Mouse (Mus musculus) forebrain, embryonic 13.5 days (tissue): ENCODE results near the gene Nfe2l1. TPM values are rescaled to one million over a fixed set of nuclear protein-coding genes. Genes with fewer than 3 reads are reported as not detected.

Experiments used
- ATAC-seq: fragments of 200-750 bp; cut with Nextera tagmentation; 2 replicates; pipeline ENCODE4 v1.8.0; 2017
- H3K27ac ChIP-seq: fragments of 300-500 bp; sonication (generic); 2 replicates; pipeline ENCODE4 v1.5.1; 2015; ENCODE audit warnings: inconsistent platforms, mild to moderate bottlenecking, moderate library complexity
- H3K27me3 ChIP-seq: fragments of 300-500 bp; sonication (generic); 2 replicates; pipeline ENCODE4 v1.6.1; 2015; ENCODE audit warnings: mild to moderate bottlenecking, inconsistent platforms
- H3K36me3 ChIP-seq: fragments of 300-500 bp; sonication (generic); 2 replicates; pipeline ENCODE4 v1.6.1; 2015; ENCODE audit warnings: mild to moderate bottlenecking, inconsistent platforms; ENCODE audit not compliant: poor library complexity, severe bottlenecking
- H3K4me1 ChIP-seq: fragments of 300-500 bp; sonication (generic); 2 replicates; pipeline ENCODE4 v1.6.1; 2015; ENCODE audit warnings: inconsistent platforms
- H3K4me2 ChIP-seq: fragments of 300-500 bp; sonication (generic); 2 replicates; pipeline ENCODE4 v1.6.1; 2015; ENCODE audit warnings: inconsistent platforms, mild to moderate bottlenecking, moderate library complexity
- H3K4me3 ChIP-seq: fragments of 300-500 bp; sonication (generic); 2 replicates; pipeline ENCODE4 v1.5.1; 2015; ENCODE audit warnings: mild to moderate bottlenecking, inconsistent platforms
- H3K9ac ChIP-seq: fragments of 300-500 bp; sonication (generic); 2 replicates; pipeline ENCODE4 v1.6.1; 2015; ENCODE audit warnings: mild to moderate bottlenecking, inconsistent platforms
- H3K9me3 ChIP-seq: fragments of 300-500 bp; sonication (generic); replicated peaks from 2 replicates; pipeline ENCODE4 v1.6.1; 2016; ENCODE audit warnings: inconsistent platforms
- WGBS: fragments of 180-500 bp; shearing (Covaris S2); methylation state at CpG from one replicate; pipeline ENCODE4 v1.1.7; 2015; 5-methylcytosine and 5-hydroxymethylcytosine counted together
- polyA plus RNA-seq: library from polyadenylated mRNA; unstranded; fragments of >200 nt; fragmentation: Nextera tagmentation; extraction: Ambion mirVana; gene quantifications from 2 replicates; pipeline ENCODE4 v1.2.1, GENCODE M21; 2015

The Nfe2l1 gene
- 49.0 and 56.2 TPM in 2 replicates for polyA plus RNA-seq

DNA sequence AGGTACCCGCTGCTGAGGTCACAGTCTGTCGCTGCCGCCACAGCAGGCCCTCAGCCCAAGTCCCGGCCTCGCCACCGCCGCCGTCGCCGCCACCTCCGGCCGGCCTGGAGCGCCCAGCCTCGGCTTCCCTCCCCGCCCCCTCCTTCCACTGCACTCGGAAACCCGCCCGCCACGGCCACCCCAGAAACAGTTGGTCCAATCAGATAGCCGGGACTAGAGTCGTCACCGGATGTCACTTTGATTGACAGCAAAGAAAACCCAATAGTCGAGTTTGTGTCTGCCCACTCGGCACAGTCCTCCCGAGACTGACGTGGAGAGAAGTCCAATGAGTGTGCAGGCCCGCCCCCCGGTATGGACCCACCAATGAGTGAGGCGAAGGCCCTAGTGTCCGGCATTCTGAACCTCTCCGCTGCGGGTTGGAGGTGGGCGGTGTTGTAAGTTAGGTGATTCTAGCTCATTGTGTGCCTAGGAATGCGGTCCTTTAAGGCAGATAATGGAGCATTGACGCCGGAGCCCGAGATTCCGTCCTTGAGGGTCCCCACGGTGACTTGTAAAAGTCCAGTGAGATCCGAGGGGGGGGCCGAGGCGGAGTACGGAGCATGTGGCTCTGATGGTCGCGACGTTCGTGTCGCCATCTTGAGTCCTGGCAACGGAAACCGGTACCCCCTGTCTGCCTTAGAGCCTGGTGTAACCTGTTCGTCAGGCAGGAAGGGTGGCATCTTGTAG lies at the start of gene Nfe2l1:
Nfe2l1 (minus strand) TSS at position 156 of the 726 bp plus-strand sequence.
- Histone ChIP-seq H3K9me3 (no peaks in the 10 kb centered on the region), H3K9ac (peak within 1 kb of the TSS; percentile 92), H3K27me3 (peaks cover 3% of the 10 kb centered on the region; the same call in 1 of the 2 replicates), H3K4me3 (peak within 1 kb of the TSS; percentile 88), H3K36me3 (peaks cover 24% of the 10 kb centered on the region), H3K27ac (peak within 1 kb of the TSS; percentile 93), H3K4me2 (peak within 1 kb of the TSS; percentile 86), H3K4me1 (peaks cover 46% of the 10 kb centered on the region)
- peak; percentile 99 for ATAC-seq
- WGBS: under 1% methylated on average over 51 of the region's 51 CpGs

DNA sequence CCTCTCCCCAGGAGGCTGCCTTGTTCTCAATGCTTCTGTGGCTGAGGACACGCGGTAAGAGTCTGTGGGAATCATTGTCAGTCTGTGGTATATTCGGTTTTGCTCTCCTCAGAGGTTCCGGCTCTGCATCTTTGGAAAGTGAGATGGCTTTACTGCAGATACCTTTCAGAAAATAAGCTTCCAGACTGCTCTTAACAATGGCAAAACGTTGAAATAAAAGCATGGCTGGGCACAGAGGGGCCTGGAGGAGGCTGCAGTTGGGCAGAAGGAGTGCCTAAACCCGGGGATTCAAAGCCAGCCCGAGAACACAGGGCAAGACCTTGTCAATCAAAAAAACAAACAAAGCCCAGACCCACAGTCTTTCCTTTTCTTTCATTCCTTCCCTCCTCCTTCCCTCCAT lies 49.6 kb upstream of the Nfe2l1 start:
- H3K4me1 ChIP-seq: peaks cover 58% of the 10 kb centered on the region
- 6% methylated on average over 7 of the region's 7 CpGs for WGBS
- H3K4me3 ChIP-seq: no peak overlapping the region
- no peaks in the 10 kb centered on the region for H3K27me3 ChIP-seq
- ATAC-seq: no peak
- no peaks in the 10 kb centered on the region for H3K9me3 ChIP-seq
- no peaks in the 10 kb centered on the region for H3K36me3 ChIP-seq
- H3K27ac ChIP-seq: peak overlapping the region; percentile 100
- H3K4me2 ChIP-seq: no peak overlapping the region; the same call in 1 of the 2 replicates
- peak overlapping the region; percentile 13; the same call in 1 of the 2 replicates for H3K9ac ChIP-seq

DNA sequence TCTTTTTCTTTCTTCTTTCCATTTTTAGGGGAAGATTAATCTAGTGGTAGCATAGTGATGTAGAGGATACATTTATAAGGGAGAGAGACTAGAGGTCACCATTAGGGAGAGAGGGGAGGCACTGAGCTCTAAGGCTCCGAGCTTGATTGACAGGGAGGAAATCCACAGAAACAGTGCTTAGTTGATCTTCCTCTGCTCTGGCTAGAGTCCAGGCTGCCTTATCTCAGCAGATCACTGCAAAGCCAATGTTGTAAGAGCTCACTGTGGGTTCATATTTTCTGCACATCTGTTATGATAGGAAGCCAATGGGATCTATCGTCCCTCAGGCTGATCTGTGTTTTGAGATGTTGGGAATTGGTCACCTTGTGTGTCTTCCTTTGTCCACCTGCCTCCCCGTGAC lies 48.9 kb upstream of the Nfe2l1 start:
- H3K9me3 ChIP-seq: no peaks in the 10 kb centered on the region
- peaks cover 58% of the 10 kb centered on the region for H3K4me1 ChIP-seq
- no peak for ATAC-seq
- no peak overlapping the region for H3K9ac ChIP-seq
- 38% methylated on average over 3 of the region's 3 CpGs for WGBS
- no peak overlapping the region for H3K4me2 ChIP-seq
- peak overlapping the region; percentile 100 for H3K27ac ChIP-seq
- no peaks in the 10 kb centered on the region for H3K36me3 ChIP-seq
- H3K27me3 ChIP-seq: no peaks in the 10 kb centered on the region
- H3K4me3 ChIP-seq: no peak overlapping the region

DNA sequence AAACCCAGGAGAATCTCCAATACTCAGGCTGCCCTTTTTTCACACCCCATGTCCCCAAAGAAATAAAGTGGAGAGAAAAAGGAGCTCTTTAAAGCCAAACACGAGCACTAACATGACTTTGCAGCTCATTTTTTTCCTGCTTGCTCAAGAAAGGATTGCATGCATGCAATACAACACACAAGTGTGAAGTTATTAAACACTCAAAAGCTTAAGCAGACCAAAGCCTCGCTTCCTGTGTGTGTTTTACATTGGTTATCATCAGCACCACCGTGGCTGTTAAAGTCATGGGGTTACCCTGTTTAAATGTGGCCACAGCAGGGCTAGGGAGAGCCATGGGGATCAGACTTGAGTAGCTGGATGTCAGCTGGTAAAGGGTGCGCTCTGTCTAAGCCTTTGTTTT lies 47.3 kb upstream of the Nfe2l1 start:
- Histone ChIP-seq H3K9ac (peak overlapping the region; percentile 63), H3K4me1 (peaks cover 75% of the 10 kb centered on the region), H3K27ac (peak overlapping the region; percentile 100), H3K4me2 (peak overlapping the region; percentile 58), H3K9me3 (no peaks in the 10 kb centered on the region), H3K4me3 (no peak overlapping the region), H3K36me3 (no peaks in the 10 kb centered on the region), H3K27me3 (no peaks in the 10 kb centered on the region)
- WGBS: 36% methylated on average over 4 of the region's 4 CpGs
- no peak for ATAC-seq

DNA sequence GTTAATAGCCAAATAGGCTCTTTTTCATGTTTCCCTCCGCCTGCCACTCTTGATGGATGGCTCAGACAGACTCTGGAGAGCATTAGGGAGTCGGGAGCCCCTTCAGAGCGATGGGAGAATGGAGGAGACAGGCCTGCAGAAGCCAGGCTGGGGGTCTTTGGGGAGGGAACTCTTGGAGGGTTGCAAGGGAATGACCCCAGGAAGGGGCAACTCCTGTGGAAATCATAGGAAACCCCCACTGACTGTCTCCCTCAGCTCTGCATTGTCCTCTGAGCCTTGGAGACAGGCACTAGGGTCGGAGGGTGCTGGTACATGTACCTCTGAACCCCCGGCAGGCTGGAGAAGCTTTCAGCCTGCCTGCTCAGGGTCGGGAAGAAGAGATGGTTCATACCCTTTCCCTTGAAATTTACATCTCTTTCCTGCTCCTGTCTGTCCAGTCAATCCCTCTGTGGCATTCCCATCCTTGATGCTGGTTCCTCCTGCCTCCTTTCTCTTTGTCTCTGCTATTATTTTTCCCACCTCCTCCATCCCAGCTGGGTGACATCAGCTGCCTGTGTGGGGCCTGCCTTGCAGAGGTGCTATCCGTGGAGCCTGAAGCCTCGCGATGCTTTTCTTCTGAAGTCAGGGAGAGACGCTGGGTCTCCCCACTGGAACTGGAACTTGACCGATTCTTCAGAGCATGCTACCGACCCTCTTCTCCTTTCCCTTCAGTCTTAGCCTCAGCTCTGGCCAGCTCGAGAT lies 46.7 kb upstream of the Nfe2l1 start:
- H3K4me3 ChIP-seq: peak overlapping the region; percentile 16
- peak; percentile 82 for ATAC-seq
- no peaks in the 10 kb centered on the region for H3K36me3 ChIP-seq
- H3K27me3 ChIP-seq: no peaks in the 10 kb centered on the region
- H3K4me1 ChIP-seq: peaks cover 78% of the 10 kb centered on the region
- 2% methylated on average over 13 of the region's 13 CpGs for WGBS
- no peaks in the 10 kb centered on the region for H3K9me3 ChIP-seq
- peak overlapping the region; percentile 58 for H3K4me2 ChIP-seq
- peak overlapping the region; percentile 63 for H3K9ac ChIP-seq
- H3K27ac ChIP-seq: peak overlapping the region; percentile 100

DNA sequence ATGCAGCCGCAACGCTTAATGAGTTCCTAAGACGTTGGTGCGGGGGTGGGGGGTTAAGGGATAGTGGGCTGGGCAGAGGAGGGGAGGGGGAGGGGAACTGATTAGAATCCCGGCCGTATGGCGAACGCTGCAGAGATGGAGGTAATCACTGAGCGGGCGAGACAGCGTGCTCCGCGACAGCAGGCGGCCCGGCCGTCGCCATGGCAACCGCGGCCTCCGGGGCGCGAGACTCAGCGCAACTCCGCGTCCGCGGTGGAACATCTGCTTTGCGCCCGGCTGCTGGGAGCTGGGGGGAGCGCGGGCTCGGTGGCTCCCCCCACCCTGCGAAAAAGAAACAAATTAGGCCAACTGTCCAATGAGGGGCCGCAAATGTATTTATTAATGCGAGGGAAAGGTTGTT lies 46.0 kb upstream of the Nfe2l1 start:
- Histone ChIP-seq H3K4me2 (peak overlapping the region; percentile 58), H3K27ac (peak overlapping the region; percentile 100), H3K9me3 (no peaks in the 10 kb centered on the region), H3K4me3 (peak overlapping the region; percentile 23), H3K9ac (peak overlapping the region; percentile 54; the same call in 1 of the 2 replicates), H3K27me3 (no peaks in the 10 kb centered on the region), H3K36me3 (no peaks in the 10 kb centered on the region), H3K4me1 (peaks cover 80% of the 10 kb centered on the region)
- peak; percentile 89 for ATAC-seq
- under 1% methylated on average over 35 of the region's 35 CpGs for WGBS

DNA sequence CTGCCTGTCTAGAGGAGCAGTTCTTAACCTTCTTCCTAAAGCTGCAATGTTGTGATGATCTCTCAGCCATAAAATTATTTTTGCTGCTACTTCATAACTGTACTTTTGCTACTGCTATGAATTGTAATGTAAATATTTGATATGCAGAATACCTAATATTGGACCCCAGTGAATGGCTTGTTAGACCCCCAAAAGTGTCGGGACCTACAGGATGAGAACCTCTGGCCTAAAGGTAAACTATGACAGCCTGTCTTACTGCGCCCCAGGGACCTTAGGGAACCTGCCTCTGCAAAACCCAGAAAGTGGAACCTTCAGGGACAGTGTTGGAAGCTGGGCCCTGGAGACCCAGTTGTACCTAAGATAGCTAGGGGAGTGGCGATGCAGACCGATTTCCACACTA lies 45.5 kb upstream of the Nfe2l1 start:
- peak overlapping the region; percentile 58 for H3K4me2 ChIP-seq
- H3K4me3 ChIP-seq: peak overlapping the region; percentile 23
- H3K36me3 ChIP-seq: no peaks in the 10 kb centered on the region
- no peaks in the 10 kb centered on the region for H3K27me3 ChIP-seq
- H3K4me1 ChIP-seq: peaks cover 79% of the 10 kb centered on the region
- WGBS: 6% methylated on average over 4 of the region's 4 CpGs
- peak overlapping the region; percentile 63 for H3K9ac ChIP-seq
- H3K9me3 ChIP-seq: no peaks in the 10 kb centered on the region
- ATAC-seq: no peak
- peak overlapping the region; percentile 100 for H3K27ac ChIP-seq

DNA sequence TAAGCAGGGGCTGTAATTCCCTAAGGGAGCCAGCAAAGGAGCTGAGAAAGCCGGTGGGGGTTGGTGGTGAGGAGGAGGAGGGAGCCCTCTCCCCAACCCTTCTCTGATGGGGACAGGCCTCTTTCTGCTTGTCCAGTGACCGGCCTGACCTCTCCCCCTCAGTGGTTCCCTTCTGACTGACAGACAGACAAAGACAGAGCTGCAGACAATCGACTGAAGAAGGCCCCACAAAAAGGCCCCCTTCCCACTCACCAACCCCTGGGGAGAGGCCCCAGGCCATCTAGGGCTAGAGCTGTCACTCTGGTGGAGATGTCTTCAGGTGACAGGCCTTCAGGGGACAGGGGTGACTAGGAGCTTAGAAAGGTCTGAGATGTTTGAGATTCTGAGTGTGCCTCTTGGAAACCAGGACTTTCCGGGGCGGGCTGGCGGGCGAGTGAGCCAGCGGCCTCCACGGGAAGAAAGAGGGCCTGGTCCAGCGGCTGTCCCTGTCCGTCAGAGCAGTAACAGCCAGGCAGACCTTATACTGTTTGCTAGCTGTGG lies 43.9 kb upstream of the Nfe2l1 start:
- Histone ChIP-seq H3K27me3 (no peaks in the 10 kb centered on the region), H3K27ac (peak overlapping the region; percentile 100), H3K9me3 (no peaks in the 10 kb centered on the region), H3K36me3 (no peaks in the 10 kb centered on the region), H3K9ac (peak overlapping the region; percentile 63), H3K4me2 (peak overlapping the region; percentile 44), H3K4me1 (peaks cover 67% of the 10 kb centered on the region), H3K4me3 (no peak overlapping the region)
- ATAC-seq: no peak
- WGBS: 4% methylated on average over 11 of the region's 11 CpGs

DNA sequence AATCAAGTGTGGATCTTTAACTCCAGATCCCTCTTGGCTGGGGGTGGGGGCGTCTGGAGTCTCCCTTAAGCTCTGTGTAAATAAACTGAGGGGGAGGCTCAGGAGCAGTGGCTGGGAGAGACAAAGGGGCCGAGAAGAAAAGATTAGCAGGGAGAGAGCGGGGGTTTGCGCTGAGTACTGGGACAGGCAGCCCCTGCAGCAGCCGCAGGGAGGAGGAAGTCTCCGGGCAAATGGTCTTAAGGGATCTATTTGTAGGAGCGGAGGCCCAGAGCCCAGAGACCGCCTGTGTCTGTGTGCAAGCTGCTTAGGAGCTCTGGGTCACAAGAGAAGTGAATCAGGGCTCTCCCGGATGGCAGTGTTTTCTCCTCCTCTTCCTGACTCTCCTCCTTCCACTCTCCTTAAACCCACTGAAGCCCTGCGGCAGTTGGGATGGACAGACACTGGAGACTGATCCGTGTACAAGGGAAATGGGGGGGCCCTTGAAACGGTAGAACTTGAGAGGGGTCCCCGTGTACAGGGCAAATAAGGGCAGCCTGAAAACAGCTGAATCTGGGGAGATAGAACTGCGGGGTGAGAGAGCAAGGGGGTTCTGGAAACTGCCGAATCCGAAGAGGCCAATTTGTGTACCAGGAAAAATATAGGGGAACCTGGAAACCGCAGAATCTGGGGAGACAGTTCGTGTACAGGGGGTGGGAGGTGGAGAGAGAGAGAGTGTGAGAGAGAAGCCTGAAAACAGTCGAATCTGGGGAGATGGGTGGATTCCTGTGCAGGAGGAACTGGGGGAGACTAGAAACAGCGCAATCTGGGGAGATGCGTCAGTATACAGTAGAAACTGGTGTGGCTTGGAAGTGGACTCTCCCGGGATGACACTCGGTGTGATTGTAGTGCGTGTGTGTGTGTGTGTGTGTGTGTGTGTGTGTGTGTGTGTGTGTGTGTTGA lies 42.9 kb upstream of the Nfe2l1 start:
- H3K4me3 ChIP-seq: no peak overlapping the region; the same call in 1 of the 2 replicates
- H3K4me1 ChIP-seq: peaks cover 57% of the 10 kb centered on the region
- peak overlapping the region; percentile 100 for H3K27ac ChIP-seq
- under 1% methylated on average over 24 of the region's 24 CpGs for WGBS
- H3K27me3 ChIP-seq: no peaks in the 10 kb centered on the region
- peak overlapping the region; percentile 63 for H3K9ac ChIP-seq
- peak overlapping the region; percentile 44 for H3K4me2 ChIP-seq
- H3K9me3 ChIP-seq: no peaks in the 10 kb centered on the region
- no peaks in the 10 kb centered on the region for H3K36me3 ChIP-seq
- ATAC-seq: peak; percentile 14

DNA sequence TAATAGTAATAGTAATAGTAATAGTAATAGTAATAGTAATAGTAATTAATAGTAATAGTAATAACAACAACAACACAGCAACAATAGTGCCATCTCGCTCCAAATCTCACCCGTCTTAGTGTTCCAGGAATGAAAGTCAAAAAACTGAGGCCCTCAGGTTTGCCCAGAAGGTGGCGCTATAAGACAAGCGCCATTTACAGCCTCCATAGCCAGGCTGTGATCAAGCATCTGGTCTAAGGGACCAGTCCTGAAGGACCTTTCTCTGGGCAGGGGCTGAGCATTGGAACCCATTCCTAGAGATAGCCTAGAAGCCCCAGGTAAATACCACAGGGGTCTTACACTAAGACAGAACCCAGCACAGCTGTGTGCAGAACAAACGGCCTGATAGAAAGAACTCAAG lies 37.4 kb upstream of the Nfe2l1 start:
- Histone ChIP-seq H3K36me3 (no peaks in the 10 kb centered on the region), H3K27ac (no peak overlapping the region), H3K4me2 (no peak overlapping the region), H3K9ac (0 out of 2 replicates have a peak overlapping the region, but pooled peaks have one; percentile 2), H3K4me1 (peaks cover 32% of the 10 kb centered on the region), H3K9me3 (no peaks in the 10 kb centered on the region), H3K27me3 (0 out of 2 replicates have a peak, but pooled peaks cover 3% of the 10 kb centered on the region), H3K4me3 (no peak overlapping the region)
- ATAC-seq: peak; percentile 64
- 10% methylated on average over 5 of the region's 5 CpGs for WGBS
